Mouse (Mus musculus): Measurements from ENCODE around the gene Pdzk1. TPM values are rescaled to one million over a fixed set of nuclear protein-coding genes. Genes with fewer than 3 reads are reported as not detected.

Gene Pdzk1
- total and polyA plus RNA-seq, 3 experiments = 0.18 to 0.27 TPM; not detected in 1

DNA sequence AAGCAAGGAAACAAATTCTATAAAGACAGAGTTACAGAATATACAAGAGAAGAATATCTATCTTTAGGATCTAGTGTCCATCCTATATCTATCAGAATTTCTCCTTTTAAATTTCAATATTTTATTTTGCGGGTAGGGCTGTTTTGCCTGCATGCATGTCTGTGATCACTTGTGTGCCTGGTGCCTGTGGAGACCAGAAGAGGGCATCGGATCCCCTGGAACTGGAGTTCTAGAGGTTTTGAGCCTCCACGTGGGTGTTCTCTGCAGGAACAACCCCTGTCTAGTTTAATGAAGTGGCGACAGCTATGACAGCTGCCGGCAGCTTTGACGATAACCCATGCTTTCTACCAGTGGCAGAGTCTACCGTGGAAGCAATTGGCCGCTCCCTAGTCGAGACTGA, 16.0 kb upstream of the Pdzk1 start (continued):
- TF ChIP-seq USF2 (IDR thresholded peaks at IDR 0.05; ENCODE audit: borderline replicate concordance in 1 of 2, insufficient read depth in 1 of 2, low read depth in 1 of 2, low read length in 2 of 2) = no peak
- TF ChIP-seq CHD2 (IDR thresholded peaks at IDR 0.05; ENCODE audit: low read length) = no peak
- TF ChIP-seq MXI1 (IDR thresholded peaks at IDR 0.05; ENCODE audit: low read depth, low read length) = peak; percentile 98
- TF ChIP-seq JUND (IDR thresholded peaks at IDR 0.05; ENCODE audit: low read depth, low read length) = no peak
- TF ChIP-seq SIN3A (IDR thresholded peaks at IDR 0.05; ENCODE audit: low read length) = peak; percentile 93
- TF ChIP-seq BHLHE40 (IDR thresholded peaks at IDR 0.05; ENCODE audit: borderline replicate concordance, low read depth, low read length) = 0 out of 2 replicates have a peak, but pooled peaks have one; percentile 11
- TF ChIP-seq POLR2AphosphoS5 (IDR thresholded peaks at IDR 0.05; ENCODE audit: borderline replicate concordance, low read depth, low read length) = no peak
- 0 out of 2 replicates have a peak, but pooled peaks have one; percentile 7 for TF ChIP-seq ZKSCAN1 (IDR thresholded peaks at IDR 0.05; ENCODE audit: low read depth, low read length)

GRCm38 (mm10) chr3:96813591-96814244, 15.4 kb upstream of the Pdzk1 start:
- H3K27ac ChIP-seq (ENCODE audit: control insufficient read depth, low read depth, low read length) = peak overlapping the region; percentile 47
- peak overlapping the region; percentile 62 to 67 for H3K4me3 ChIP-seq (ENCODE audit: control insufficient read depth in 1 of 2, insufficient read depth in 1 of 2, low read depth in 2 of 2, low read length in 2 of 2)
- H3K9me3 ChIP-seq (replicated peaks; ENCODE audit: insufficient read depth, low read length) = no peaks in the 10 kb centered on the region
- DNase-seq (ENCODE audit: low read depth, low spot score) = peak; percentile 88
- H3K9ac ChIP-seq (ENCODE audit: control insufficient read depth, low read depth, low read length, poor library complexity, severe bottlenecking) = peak overlapping the region; percentile 68
- TF ChIP-seq NELFE (IDR thresholded peaks at IDR 0.05; ENCODE audit: low read depth, low read length) = peak; percentile 35; the same call in 1 of the 2 replicates
- TF ChIP-seq POLR2A (IDR thresholded peaks at IDR 0.05; ENCODE audit: control insufficient read depth in 1 of 2, insufficient read depth in 1 of 2, low read depth in 1 of 2, low read length in 2 of 2, poor library complexity in 1 of 2) = peak in 1 of 2 experiments; percentile 53; a peak in 2 of 4 replicates
- TF ChIP-seq GATA1 (IDR thresholded peaks at IDR 0.05; ENCODE audit: low read depth, low read length) = peak; percentile 40; the same call in 1 of the 2 replicates
- 0 out of 2 replicates have a peak, but pooled peaks have one; percentile 28 for TF ChIP-seq MYC (IDR thresholded peaks at IDR 0.05; ENCODE audit: low read depth, low read length)
- TF ChIP-seq HCFC1 (IDR thresholded peaks at IDR 0.05; ENCODE audit: low read depth, low read length) = no peak
- no peak for TF ChIP-seq MAZ (IDR thresholded peaks at IDR 0.05; ENCODE audit: low read depth, low read length)
- TF ChIP-seq TBP (IDR thresholded peaks at IDR 0.05; ENCODE audit: low read depth, low read length) = peak; percentile 65; the same call in 1 of the 2 replicates
- H3K79me2 ChIP-seq (ENCODE audit: control insufficient read depth, insufficient read depth, low read length, poor library complexity) = no peaks in the 10 kb centered on the region; the same call in 1 of the 2 replicates
- peaks cover 7 to 14% of the 10 kb centered on the region in 2 experiments; a peak in 3 of 4 replicates for H3K4me1 ChIP-seq (ENCODE audit: control insufficient read depth in 1 of 2, insufficient read depth in 2 of 2, low read length in 2 of 2)
- peaks cover 0 to 3% of the 10 kb centered on the region in 2 experiments; a peak in 2 of 4 replicates for H3K27me3 ChIP-seq (ENCODE audit: control insufficient read depth in 1 of 2, insufficient read depth in 2 of 2, low read length in 2 of 2)
- H3K36me3 ChIP-seq (ENCODE audit: control insufficient read depth in 1 of 2, insufficient read depth in 2 of 2, low read length in 2 of 2) = peaks cover 0 to 16% of the 10 kb centered on the region in 2 experiments; a peak in 2 of 4 replicates

- peaks cover 0 to 3% of the 10 kb centered on the region in 2 experiments; a peak in 2 of 4 replicates for H3K27me3 ChIP-seq (ENCODE audit: control insufficient read depth in 1 of 2, insufficient read depth in 2 of 2, low read length in 2 of 2)
- H3K9me3 ChIP-seq (replicated peaks; ENCODE audit: insufficient read depth, low read length) = no peaks in the 10 kb centered on the region
- no peak overlapping the region for H3K9ac ChIP-seq (ENCODE audit: control insufficient read depth, low read depth, low read length, poor library complexity, severe bottlenecking)
- no peak overlapping the region for H3K4me3 ChIP-seq (ENCODE audit: control insufficient read depth in 1 of 2, insufficient read depth in 1 of 2, low read depth in 2 of 2, low read length in 2 of 2)
- TF ChIP-seq POLR2A (IDR thresholded peaks at IDR 0.05; ENCODE audit: control insufficient read depth in 1 of 2, insufficient read depth in 1 of 2, low read depth in 1 of 2, low read length in 2 of 2, poor library complexity in 1 of 2) (no peak), MYB (IDR thresholded peaks at IDR 0.05; ENCODE audit: low read depth, low read length) (no peak), GABPA (IDR thresholded peaks at IDR 0.05; ENCODE audit: low read depth, low read length) (no peak), SIN3A (IDR thresholded peaks at IDR 0.05; ENCODE audit: low read length) (no peak), ETS1 (IDR thresholded peaks at IDR 0.05; ENCODE audit: low read depth, low read length) (no peak), MYC (IDR thresholded peaks at IDR 0.05; ENCODE audit: low read depth, low read length) (no peak), POLR2AphosphoS5 (IDR thresholded peaks at IDR 0.05; ENCODE audit: borderline replicate concordance, low read depth, low read length) (no peak), RCOR1 (IDR thresholded peaks at IDR 0.05; ENCODE audit: low read depth, low read length) (no peak), MAFK (IDR thresholded peaks at IDR 0.05; ENCODE audit: borderline replicate concordance, low read depth, low read length) (no peak), KAT2A (conservative IDR thresholded peaks at IDR 0.05; ENCODE audit: low read depth, low read length) (no peak)
- H3K36me3 ChIP-seq (ENCODE audit: control insufficient read depth in 1 of 2, insufficient read depth in 2 of 2, low read length in 2 of 2) = peaks cover 0 to 16% of the 10 kb centered on the region in 2 experiments; a peak in 2 of 4 replicates
- H3K79me2 ChIP-seq (ENCODE audit: control insufficient read depth, insufficient read depth, low read length, poor library complexity) = no peaks in the 10 kb centered on the region; the same call in 1 of the 2 replicates
- DNase-seq (ENCODE audit: low read depth, low spot score) = no peak
- no peak overlapping the region for H3K27ac ChIP-seq (ENCODE audit: control insufficient read depth, low read depth, low read length)
- peaks cover 7 to 14% of the 10 kb centered on the region in 2 experiments; a peak in 3 of 4 replicates for H3K4me1 ChIP-seq (ENCODE audit: control insufficient read depth in 1 of 2, insufficient read depth in 2 of 2, low read length in 2 of 2)
These were observed 14.7 kb upstream of the Pdzk1 start for GRCm38 (mm10) chr3:96814342-96814741.
